Mouse (Mus musculus): ENCODE results near the gene Dctn1. TPM values are rescaled to one million over a fixed set of nuclear protein-coding genes. Genes with fewer than 3 reads are reported as not detected.

The Dctn1 gene
- polyA plus RNA-seq, 1 experiment from 2014 or later: 61.5 TPM

DNA sequence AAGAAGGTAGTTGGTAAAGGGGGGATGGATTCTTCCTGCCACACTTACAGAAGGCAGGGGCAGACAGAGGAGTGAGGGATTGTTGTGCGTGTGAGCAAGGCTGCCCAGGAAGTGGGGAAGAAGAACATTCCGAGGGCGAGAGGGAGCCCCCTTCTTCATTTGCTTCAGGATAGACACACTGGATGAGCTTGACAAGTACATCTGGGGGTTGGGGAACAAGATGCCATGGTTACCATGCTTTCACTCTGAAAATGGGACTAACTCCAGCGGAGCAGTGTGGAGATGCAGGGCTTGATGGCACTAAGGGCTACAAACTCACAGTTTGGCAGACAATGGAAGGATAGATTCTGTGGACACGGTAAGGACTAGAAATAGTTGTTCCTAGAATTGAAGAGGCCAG lies 5.3 kb downstream of the Dctn1 start:
- H3K4me3 ChIP-seq (ENCODE audit: inconsistent target): no peak overlapping the region
- H3K79me2 ChIP-seq (ENCODE audit: inconsistent target): peaks cover 99% of the 10 kb centered on the region
- WGBS (ENCODE audit: missing documents): 96% methylated on average over 5 of the region's 5 CpGs
- no peak overlapping the region for H3K27ac ChIP-seq
- no peaks in the 10 kb centered on the region for H3K36me3 ChIP-seq (ENCODE audit: inconsistent target)

DNA sequence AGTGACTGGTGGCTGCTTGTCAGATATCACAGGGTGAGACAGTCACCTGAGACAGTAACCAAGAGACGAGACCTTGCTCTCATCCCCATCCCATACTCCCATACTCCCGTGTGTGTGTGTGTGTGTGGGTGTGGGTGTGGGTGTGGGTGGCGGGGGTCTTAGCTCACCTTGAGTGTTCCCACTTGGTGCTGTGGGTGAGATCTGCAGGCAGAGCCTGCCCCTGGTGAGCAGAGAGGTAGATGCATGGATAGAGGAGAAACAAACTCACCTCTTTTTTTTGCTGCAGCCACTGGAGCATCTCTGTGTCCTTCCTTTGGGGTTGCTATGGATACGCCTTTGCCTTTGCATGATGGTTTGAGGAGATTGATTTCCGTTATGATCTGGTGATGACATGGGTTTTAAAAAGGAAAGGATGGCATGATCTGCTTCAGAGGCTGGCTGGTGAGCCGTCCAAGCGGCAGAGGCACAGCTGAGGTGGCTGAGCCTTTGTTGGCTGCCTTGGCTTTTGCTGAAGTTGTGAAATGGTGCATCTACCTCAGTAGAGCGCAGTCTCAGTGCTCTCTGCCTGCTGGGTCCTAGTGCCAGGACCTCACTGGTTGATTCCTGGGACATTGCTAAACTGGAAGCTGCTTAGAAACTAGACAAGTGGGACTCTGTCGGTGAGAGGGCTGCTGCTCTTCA lies 6.7 kb downstream of the Dctn1 start:
- 86% methylated on average over 8 of the region's 9 CpGs for WGBS (ENCODE audit: missing documents)
- H3K4me3 ChIP-seq (ENCODE audit: inconsistent target): no peak overlapping the region

DNA sequence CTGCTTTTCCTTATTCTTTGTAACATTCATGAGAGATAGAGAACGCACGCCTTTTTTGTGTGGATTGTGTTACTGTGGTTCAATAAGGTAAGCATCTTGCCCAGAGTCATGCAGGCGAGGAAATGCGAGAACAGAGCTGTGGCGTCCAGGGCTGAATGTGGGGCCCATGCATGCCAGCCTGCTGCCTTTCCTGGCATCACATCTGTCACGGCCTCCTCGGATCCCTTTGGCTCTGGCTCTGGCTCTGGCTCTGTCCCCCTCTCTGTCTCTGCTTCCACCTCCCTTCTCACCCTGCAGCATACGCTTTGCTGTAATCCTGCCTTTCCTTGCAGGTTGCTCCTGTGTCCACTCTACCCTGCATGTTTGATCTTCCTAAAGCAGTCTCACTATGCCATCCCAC lies 10.3 kb downstream of the Dctn1 start:
- no peak overlapping the region for H3K4me3 ChIP-seq (ENCODE audit: inconsistent target)
- WGBS (ENCODE audit: missing documents): 97% methylated on average over 8 of the region's 8 CpGs
- H3K79me2 ChIP-seq (ENCODE audit: inconsistent target): peaks cover 92% of the 10 kb centered on the region

More for the DNA sequence above, 6.7 kb downstream of the Dctn1 start:
- Histone ChIP-seq H3K36me3 (ENCODE audit: inconsistent target) (0 out of 2 replicates have a peak, but pooled peaks cover 5% of the 10 kb centered on the region), H3K79me2 (ENCODE audit: inconsistent target) (peaks cover 99% of the 10 kb centered on the region), H3K27ac (no peak overlapping the region)

DNA sequence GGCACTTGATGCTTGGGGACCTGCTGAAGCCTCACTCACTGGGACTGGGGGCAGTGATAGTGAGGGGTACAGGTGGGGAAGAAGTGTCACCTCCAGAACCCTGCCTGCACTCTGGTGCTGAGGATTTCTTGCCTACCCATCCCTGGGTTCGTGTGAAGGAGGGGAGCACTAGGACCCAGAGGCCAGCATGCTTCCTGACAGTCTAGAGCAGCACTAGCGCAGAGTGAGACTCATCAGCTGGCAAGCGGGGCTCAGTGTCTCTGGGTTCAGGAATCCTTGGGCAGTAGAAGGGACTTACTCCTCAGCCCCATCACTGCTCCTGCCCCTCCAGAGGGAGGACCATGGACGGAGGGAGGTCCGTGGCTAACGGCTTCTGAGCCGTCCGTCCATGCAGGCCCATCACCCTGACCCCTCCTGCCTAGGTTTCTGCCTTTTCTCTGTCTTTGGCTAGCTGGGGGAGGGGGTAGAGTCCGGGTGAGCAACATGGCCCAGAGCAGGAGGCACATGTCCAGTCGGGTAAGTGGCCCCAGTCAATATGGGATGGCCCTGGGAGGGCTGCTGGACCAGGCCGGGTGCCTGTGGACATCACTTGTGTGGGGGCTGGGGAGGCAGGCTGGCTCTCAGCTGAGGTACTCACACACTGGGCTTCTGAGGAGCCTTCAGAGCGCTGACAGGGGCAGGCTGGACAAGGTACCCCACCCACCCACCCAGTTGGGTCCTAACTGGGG lies 13.8 kb downstream of the Dctn1 start:
- WGBS (ENCODE audit: missing documents): 86% methylated on average over 12 of the region's 12 CpGs
- peaks cover 28% of the 10 kb centered on the region; the same call in 1 of the 2 replicates for H3K36me3 ChIP-seq (ENCODE audit: inconsistent target)
- peaks cover 57% of the 10 kb centered on the region; the same call in 1 of the 2 replicates for H3K79me2 ChIP-seq (ENCODE audit: inconsistent target)
- no peak overlapping the region for H3K4me3 ChIP-seq (ENCODE audit: inconsistent target)
- no peak overlapping the region for H3K27ac ChIP-seq

More for the DNA sequence above, 10.3 kb downstream of the Dctn1 start:
- no peak overlapping the region for H3K27ac ChIP-seq
- 0 out of 2 replicates have a peak, but pooled peaks cover 5% of the 10 kb centered on the region for H3K36me3 ChIP-seq (ENCODE audit: inconsistent target)

DNA sequence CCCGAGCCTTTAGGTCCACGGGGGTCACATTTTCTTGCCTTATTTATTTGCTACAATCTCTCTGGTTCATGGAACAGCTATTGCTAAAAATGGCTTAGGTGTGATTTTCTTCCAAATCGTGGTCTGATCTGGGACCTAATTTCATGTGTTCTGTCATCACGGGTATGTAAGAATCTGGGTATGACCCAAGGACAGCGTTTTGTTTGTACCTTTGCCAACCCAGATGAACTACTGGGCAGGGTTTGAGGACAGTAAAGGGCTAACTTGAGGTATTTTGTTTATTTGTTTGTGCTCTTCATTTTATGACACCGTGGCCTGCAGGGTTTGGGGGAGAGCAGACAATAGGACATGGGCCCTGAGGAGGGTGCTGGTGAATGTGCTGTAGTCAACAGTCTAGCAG lies 14.9 kb downstream of the Dctn1 start:
- H3K36me3 ChIP-seq (ENCODE audit: inconsistent target): peaks cover 34% of the 10 kb centered on the region; the same call in 1 of the 2 replicates
- H3K27ac ChIP-seq: no peak overlapping the region
- H3K4me3 ChIP-seq (ENCODE audit: inconsistent target): no peak overlapping the region
- peaks cover 47% of the 10 kb centered on the region; the same call in 1 of the 2 replicates for H3K79me2 ChIP-seq (ENCODE audit: inconsistent target)
- 92% methylated on average over 6 of the region's 6 CpGs for WGBS (ENCODE audit: missing documents)

DNA sequence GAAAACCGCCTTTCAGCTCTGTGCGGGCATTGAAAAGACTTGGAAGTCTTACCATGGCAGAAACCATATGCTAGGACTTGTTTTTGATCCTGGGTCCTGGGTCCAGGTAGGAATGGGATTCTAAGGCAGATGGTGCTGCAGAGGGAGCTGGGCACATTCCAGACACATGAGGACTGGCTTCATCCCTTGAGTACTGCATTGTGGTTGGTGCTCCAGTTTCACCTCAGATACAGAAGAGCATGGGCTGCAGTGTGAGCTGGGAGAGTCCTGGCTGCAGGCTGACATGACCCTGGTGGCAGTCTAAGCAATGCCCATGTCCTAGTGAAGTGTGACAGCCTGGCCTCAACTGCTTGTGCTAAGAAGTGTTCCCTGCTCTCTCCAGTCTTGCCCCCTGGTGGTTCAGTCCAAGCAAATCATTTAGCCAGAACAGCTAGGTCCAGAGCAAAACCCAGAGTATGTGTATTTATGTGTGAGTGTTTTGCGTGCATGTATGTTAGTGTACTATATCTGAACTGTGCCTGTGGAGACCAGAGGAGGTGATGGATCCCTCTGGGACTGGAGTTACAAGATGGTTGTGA lies 19.2 kb downstream of the Dctn1 start:
- H3K36me3 ChIP-seq (ENCODE audit: inconsistent target): peaks cover 44% of the 10 kb centered on the region
- 90% methylated on average over 3 of the region's 3 CpGs for WGBS (ENCODE audit: missing documents)
- no peak overlapping the region for H3K4me3 ChIP-seq (ENCODE audit: inconsistent target)
- no peak overlapping the region for H3K27ac ChIP-seq
- H3K79me2 ChIP-seq (ENCODE audit: inconsistent target): peaks cover 5% of the 10 kb centered on the region; the same call in 1 of the 2 replicates

DNA sequence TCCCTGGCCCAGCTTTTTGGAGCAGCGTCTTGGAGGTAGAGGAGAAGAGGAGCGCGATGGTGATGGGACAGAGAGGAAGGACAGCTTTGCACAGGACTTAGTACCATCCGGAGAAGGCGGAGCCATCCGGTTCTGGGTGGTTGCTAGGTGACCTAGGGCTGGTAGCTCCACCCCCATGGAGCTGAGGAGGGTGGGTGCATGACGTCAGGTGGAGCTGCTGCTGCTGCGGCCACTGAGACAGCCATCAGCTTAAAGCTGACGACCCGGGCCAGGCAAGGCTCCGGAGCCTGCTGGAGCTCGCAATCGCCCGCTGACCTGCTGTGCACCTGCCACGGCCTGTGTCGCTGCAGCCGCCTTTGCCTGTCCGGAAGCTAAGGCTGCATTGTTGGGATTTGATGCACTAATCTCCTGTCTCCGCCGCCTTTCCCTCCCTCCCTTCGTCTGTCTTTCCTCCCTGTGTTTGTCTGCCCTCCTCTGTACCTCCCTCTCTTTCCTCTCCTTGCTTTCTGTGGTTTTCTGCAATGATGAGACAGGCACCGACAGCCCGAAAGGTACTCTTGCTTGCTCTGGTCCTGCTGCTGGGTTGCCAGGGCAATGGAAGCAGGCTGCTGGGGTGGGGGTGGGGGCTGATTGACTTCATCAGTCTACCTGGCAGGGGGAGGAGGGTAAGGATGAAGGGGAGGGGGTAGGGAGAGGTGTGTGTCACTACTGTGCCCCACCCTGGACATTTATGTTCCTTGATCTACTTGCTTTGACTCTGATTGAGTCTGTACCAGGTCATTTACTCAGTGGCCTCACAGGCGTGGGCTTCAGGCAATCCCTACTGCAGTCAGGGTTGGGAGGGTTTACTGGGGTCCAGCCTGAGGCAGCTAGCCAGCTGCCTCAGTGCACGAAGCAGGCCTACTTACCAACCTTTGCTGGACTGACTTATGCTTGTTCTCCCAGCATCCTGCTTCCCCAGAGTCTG lies 20.5 kb downstream of the Dctn1 start:
- H3K27ac ChIP-seq: no peak overlapping the region
- peaks cover 54% of the 10 kb centered on the region for H3K36me3 ChIP-seq (ENCODE audit: inconsistent target)
- no peaks in the 10 kb centered on the region for H3K79me2 ChIP-seq (ENCODE audit: inconsistent target)
- WGBS (ENCODE audit: missing documents): 52% methylated on average over 20 of the region's 25 CpGs
- no peak overlapping the region for H3K4me3 ChIP-seq (ENCODE audit: inconsistent target)

DNA sequence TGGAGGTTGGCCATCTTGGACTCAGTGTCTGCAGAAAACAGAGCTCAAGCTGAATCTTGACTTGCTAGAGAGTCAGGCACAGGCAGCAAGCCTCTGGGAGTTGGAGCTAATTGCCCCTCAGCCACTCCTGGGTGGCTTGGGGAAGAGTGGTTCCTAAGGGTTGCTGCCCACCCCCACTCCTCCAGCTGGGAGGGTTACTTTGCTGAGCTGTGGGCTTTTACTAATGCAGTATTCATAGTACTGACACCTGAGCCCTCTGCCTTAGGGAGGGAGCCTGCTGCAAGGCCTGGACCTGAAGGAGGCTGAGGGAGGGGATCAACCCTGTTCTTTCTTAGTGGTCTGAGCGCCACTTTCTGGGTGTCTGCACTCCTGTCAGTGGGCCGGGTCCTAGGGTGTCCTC lies 21.2 kb downstream of the Dctn1 start:
- 80% methylated on average over 2 of the region's 2 CpGs for WGBS (ENCODE audit: missing documents)
- no peak overlapping the region for H3K4me3 ChIP-seq (ENCODE audit: inconsistent target)
- no peaks in the 10 kb centered on the region for H3K79me2 ChIP-seq (ENCODE audit: inconsistent target)
- H3K27ac ChIP-seq: no peak overlapping the region
- peaks cover 62% of the 10 kb centered on the region for H3K36me3 ChIP-seq (ENCODE audit: inconsistent target)

DNA sequence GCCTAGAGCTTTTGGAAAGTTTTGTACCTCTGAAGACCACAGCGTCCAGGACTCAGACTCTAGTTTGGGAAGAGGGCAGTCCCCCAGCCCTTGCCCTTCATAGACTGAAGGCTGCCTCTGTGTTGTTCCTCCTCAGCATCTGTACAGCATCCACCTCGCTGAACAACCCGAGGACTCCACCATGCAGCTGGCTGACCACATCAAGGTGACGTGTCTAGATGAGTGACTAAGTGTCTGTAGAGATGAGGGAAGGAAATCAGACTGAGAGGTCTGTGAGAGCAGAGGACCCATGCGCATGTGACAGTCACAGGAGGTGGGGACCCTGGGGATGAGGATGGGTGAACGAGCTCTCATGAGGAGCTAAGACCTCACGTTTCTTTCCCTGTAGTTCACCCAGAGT lies 27.9 kb downstream of the Dctn1 start:
- WGBS (ENCODE audit: missing documents): 97% methylated on average over 7 of the region's 7 CpGs
- Histone ChIP-seq H3K27ac (no peak overlapping the region), H3K79me2 (ENCODE audit: inconsistent target) (no peaks in the 10 kb centered on the region), H3K36me3 (ENCODE audit: inconsistent target) (peaks cover 94% of the 10 kb centered on the region), H3K4me3 (ENCODE audit: inconsistent target) (no peak overlapping the region)

DNA sequence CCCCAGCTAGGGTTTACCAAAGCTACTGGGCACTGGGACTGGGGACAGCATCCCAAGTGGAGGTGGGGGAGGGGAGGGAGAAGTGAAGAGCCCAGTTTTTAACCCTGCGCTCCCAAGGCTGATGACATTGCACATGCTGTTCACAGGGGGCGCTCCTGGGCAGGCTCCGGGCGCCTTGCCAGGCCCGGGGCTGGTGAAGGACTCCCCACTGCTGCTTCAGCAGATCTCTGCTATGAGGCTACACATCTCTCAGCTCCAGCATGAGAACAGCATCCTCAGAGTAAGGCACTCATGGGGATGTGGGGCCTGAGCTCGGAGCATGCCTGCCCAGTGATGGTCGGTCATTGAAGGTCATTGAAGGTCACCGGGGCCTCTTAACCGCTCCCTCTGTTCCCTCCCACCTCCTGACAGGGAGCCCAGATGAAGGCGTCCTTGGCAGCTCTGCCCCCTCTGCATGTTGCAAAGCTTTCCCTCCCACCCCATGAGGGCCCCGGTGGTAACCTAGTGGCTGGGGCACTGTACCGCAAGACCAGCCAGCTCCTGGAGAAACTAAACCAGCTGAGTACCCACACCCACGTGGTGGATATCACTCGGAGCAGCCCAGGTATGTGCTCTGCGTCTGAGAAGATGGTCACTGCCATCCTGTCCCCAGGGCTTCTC lies 31.8 kb downstream of the Dctn1 start:
- peaks cover 70% of the 10 kb centered on the region for H3K36me3 ChIP-seq (ENCODE audit: inconsistent target)
- 90% methylated on average over 14 of the region's 15 CpGs for WGBS (ENCODE audit: missing documents)
- H3K4me3 ChIP-seq (ENCODE audit: inconsistent target): no peak overlapping the region
- no peak overlapping the region for H3K27ac ChIP-seq
- H3K79me2 ChIP-seq (ENCODE audit: inconsistent target): no peaks in the 10 kb centered on the region

DNA sequence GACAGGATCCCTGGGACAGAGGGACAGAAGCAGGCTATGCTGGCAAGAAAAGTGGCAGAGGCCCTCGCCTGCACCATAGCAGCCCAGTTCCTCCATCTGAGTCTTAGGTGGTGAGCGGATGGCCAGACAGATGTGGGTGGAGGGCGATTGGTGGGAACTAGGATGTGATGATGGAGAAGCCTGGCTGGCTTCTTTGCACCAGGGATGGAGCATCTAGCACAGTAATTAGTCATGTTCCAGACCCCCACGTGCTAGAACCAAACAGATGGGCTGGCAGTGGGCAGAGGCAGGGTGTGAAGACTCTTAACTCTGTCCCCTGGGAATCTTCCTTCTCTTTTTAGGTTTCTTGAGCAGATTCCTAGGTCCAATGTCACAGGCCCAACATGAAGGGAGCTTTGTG lies 37.6 kb downstream of the Dctn1 start:
- no peaks in the 10 kb centered on the region for H3K79me2 ChIP-seq (ENCODE audit: inconsistent target)
- no peak overlapping the region for H3K27ac ChIP-seq
- no peak overlapping the region for H3K4me3 ChIP-seq (ENCODE audit: inconsistent target)
- WGBS (ENCODE audit: missing documents): 93% methylated on average over 4 of the region's 4 CpGs
- H3K36me3 ChIP-seq (ENCODE audit: inconsistent target): peaks cover 13% of the 10 kb centered on the region; the same call in 1 of the 2 replicates

DNA sequence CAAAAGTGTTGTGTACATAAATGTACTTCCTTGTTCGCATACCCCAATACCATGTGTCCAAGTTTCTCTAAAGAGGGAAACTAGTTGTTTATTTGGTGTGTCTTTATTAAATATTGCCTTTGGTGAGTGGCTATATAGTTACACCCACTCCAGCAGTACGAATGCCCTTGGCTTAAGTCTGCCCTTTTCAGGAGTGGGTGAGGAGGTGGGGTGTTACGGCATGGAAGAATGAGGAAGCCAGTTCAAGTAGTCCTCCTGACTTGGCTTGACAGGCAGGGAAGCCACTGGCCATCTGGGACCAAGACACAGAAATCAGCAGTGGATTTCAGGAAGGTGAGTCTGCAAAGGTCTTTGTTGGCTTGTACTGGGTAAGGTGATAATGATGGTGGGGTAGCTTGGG lies 40.1 kb downstream of the Dctn1 start:
- 84% methylated on average over 2 of the region's 3 CpGs for WGBS (ENCODE audit: missing documents)
- Histone ChIP-seq H3K4me3 (ENCODE audit: inconsistent target) (no peak overlapping the region), H3K79me2 (ENCODE audit: inconsistent target) (no peaks in the 10 kb centered on the region), H3K27ac (no peak overlapping the region), H3K36me3 (ENCODE audit: inconsistent target) (no peaks in the 10 kb centered on the region)

DNA sequence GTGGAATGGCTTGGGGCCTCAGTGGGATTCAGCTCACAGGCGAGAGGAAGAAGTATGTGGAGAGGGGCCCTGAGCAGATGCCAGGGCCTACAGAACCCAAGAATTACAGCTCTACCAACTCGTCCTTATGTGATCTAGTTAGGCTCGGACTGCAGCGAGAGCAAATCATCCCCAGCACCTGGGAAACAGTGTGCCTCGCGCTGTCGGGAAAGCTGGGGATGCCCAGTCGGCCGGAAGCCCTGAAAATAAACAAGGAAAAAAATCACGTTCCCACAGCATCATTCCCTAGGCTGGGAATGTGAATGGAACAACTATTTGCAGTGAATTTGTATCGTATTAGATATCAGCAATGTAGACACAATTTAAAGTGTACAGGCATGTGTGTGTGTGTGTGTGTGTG lies 40.6 kb downstream of the Dctn1 start:
- Histone ChIP-seq H3K27ac (no peak overlapping the region), H3K79me2 (ENCODE audit: inconsistent target) (no peaks in the 10 kb centered on the region), H3K36me3 (ENCODE audit: inconsistent target) (no peaks in the 10 kb centered on the region), H3K4me3 (ENCODE audit: inconsistent target) (no peak overlapping the region)
- WGBS (ENCODE audit: missing documents): 84% methylated on average over 11 of the region's 11 CpGs

Data from macrophage (primary cell).